Mouse (Mus musculus): ENCODE results near the gene Kdelc1. TPM values are rescaled to one million over a fixed set of nuclear protein-coding genes. Genes with fewer than 3 reads are reported as not detected.

The Kdelc1 gene
- total RNA-seq, 2 experiments from 2014 or later, result 28.9 to 31.6 TPM

DNA sequence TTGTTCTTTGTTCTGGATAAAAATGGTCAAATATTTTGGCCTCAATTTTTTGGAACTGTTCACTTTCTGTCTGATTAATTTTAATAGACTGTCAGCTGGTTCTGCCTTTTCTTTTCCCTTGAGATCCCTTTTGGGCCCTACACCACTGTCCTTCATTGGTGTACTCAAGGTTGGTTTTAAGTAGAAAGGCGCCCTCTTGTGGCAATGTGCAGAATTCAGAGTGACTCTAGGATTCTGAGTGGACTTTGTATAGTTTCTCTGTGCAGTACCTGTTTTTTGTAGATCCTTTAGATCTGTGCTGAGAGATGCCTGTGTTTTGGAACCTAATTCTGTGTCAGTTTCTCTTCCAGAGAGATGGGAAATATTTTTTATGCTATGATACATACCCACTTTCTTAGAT, 54.0 kb downstream of the Kdelc1 start:
- DNase-seq (ENCODE audit: low spot score in 2 of 2), result peak in 1 of 2 experiments; percentile 34

GRCm38 (mm10) chr1:44063439-44063838, 55.2 kb downstream of the Kdelc1 start:
- DNase-seq (ENCODE audit: low spot score in 2 of 2), result no peak

DNA sequence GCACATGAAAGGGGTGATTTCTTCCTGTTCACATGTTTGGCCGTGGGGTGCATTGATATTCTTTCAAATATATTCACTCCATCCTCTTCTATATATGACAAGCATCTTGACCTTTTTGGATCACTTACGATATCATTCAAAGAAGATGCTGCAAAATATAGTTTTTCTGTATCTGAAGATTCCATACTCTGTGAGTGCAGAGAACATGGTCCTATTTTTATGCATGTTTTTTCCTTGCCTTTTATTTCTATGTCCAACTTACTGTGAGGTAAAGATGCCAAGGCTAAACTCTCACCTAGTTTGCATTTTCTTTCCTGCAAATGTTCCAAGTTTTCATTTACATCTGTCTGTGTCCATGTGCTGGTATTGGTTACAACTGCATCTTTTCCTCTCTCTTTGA, 56.8 kb downstream of the Kdelc1 start, which contains the start of gene Gm8251:
TSS of gene Gm8251 (minus strand) at position 101 of the 400 bp plus-strand sequence.
- no peak for DNase-seq (ENCODE audit: low spot score in 2 of 2)

- no peak for DNase-seq (ENCODE audit: low spot score in 2 of 2)
Measured at GRCm38 (mm10) chr1:44057805-44058204, 60.8 kb downstream of the Kdelc1 start.

Other genes with a start within 250 kb of the Kdelc1 start
- 10 to 100 TPM; 59.8 to 62.6 TPM for gene Tpp2, start 185.2 kb downstream of the Kdelc1 start, total RNA-seq (2021)
- 1 to 10 TPM in 1 of 2 experiments, under 1 TPM in 1; 0.81 to 3.6 TPM for gene Mettl21c, start 98.8 kb downstream of the Kdelc1 start, total RNA-seq (2021)
- not detected for gene Gm8251, start 56.9 kb downstream of the Kdelc1 start, total RNA-seq (2021)
- gene Tex30, start 16.4 kb downstream of the Kdelc1 start, total RNA-seq (2021), result 10 to 100 TPM; 13.3 to 15.9 TPM
- gene Bivm, start 149 bp upstream of the Kdelc1 start, total RNA-seq (2021), result 10 to 100 TPM; 21.1 to 25.2 TPM
- 10 to 100 TPM; 24.3 to 29.5 TPM for gene Ercc5, start 28.9 kb upstream of the Kdelc1 start, total RNA-seq (2021)
- gene Mettl21e, start 100.2 kb upstream of the Kdelc1 start, total RNA-seq (2021), result under 1 TPM; 0.14 to 0.34 TPM

All from adrenal gland, postnatal 4 days (tissue).